Mouse (Mus musculus): ENCODE measurements at regions not wholly inside any gene's neighbourhood (a gene's known extent, or its start where the extent isn't known, plus 50 kb on each side); places are given as distances from the start of the nearest gene placed in this dataset.

- Histone ChIP-seq H3K36me3 (no peaks in the 10 kb centered on the region), H3K9me3 (no peaks in the 10 kb centered on the region), H3K4me3 (no peak overlapping the region), H3K4me2 (replicated peaks) (no peak overlapping the region), H3K27me3 (no peaks in the 10 kb centered on the region), H3K27ac (no peak overlapping the region), H3K4me1 (peaks cover 9% of the 10 kb centered on the region), H3K9ac (no peak overlapping the region)
- WGBS = 96% methylated on average over 4 of the region's 4 CpGs
- ATAC-seq (ENCODE audit: insufficient number of reproducible peaks, insufficient read depth, low FRiP score, low TSS enrichment) = no peak
Measured at GRCm38 (mm10) chr13:45218251-45218650, 139.8 kb downstream of the Gm9817 start.

GRCm38 (mm10) chr13:45219671-45220070, 141.2 kb downstream of the Gm9817 start:
- no peaks in the 10 kb centered on the region for H3K9me3 ChIP-seq
- no peaks in the 10 kb centered on the region for H3K27me3 ChIP-seq
- H3K27ac ChIP-seq = no peak overlapping the region
- no peaks in the 10 kb centered on the region for H3K36me3 ChIP-seq
- H3K4me3 ChIP-seq = no peak overlapping the region
- H3K4me1 ChIP-seq = no peaks in the 10 kb centered on the region
- WGBS = 68% methylated on average over 3 of the region's 3 CpGs
- ATAC-seq (ENCODE audit: insufficient number of reproducible peaks, insufficient read depth, low FRiP score, low TSS enrichment) = no peak
- no peak overlapping the region for H3K4me2 ChIP-seq (replicated peaks)
- H3K9ac ChIP-seq = no peak overlapping the region

- no peak overlapping the region for H3K27ac ChIP-seq
- WGBS = 59% methylated on average over 2 of the region's 2 CpGs
- no peaks in the 10 kb centered on the region for H3K27me3 ChIP-seq
- H3K4me2 ChIP-seq (replicated peaks) = no peak overlapping the region
- H3K4me3 ChIP-seq = no peak overlapping the region
- H3K4me1 ChIP-seq = 0 out of 2 replicates have a peak, but pooled peaks cover 3% of the 10 kb centered on the region
- no peaks in the 10 kb centered on the region for H3K9me3 ChIP-seq
- no peak for ATAC-seq (ENCODE audit: insufficient number of reproducible peaks, insufficient read depth, low FRiP score, low TSS enrichment)
- no peak overlapping the region for H3K9ac ChIP-seq
- no peaks in the 10 kb centered on the region for H3K36me3 ChIP-seq
Measured at GRCm38 (mm10) chr13:45230804-45231203, 152.3 kb downstream of the Gm9817 start.

GRCm38 (mm10) chr13:45235236-45235635, 154.3 kb upstream of the Mylip start:
- H3K9me3 ChIP-seq = no peaks in the 10 kb centered on the region
- H3K27me3 ChIP-seq = no peaks in the 10 kb centered on the region
- H3K36me3 ChIP-seq = no peaks in the 10 kb centered on the region
- no peak overlapping the region for H3K4me3 ChIP-seq
- H3K27ac ChIP-seq = no peak overlapping the region
- 0 out of 2 replicates have a peak, but pooled peaks cover 3% of the 10 kb centered on the region for H3K4me1 ChIP-seq
- no peak overlapping the region for H3K9ac ChIP-seq
- no peak for ATAC-seq (ENCODE audit: insufficient number of reproducible peaks, insufficient read depth, low FRiP score, low TSS enrichment)
- no peak overlapping the region for H3K4me2 ChIP-seq (replicated peaks)
- WGBS = 63% methylated on average over 5 of the region's 5 CpGs

GRCm38 (mm10) chr13:45238258-45238657, 151.3 kb upstream of the Mylip start:
- peaks cover 7% of the 10 kb centered on the region; the same call in 1 of the 2 replicates for H3K4me1 ChIP-seq
- no peak overlapping the region for H3K4me2 ChIP-seq (replicated peaks)
- ATAC-seq (ENCODE audit: insufficient number of reproducible peaks, insufficient read depth, low FRiP score, low TSS enrichment) = no peak
- no peak overlapping the region for H3K4me3 ChIP-seq
- H3K9ac ChIP-seq = no peak overlapping the region
- H3K36me3 ChIP-seq = no peaks in the 10 kb centered on the region
- no peaks in the 10 kb centered on the region for H3K27me3 ChIP-seq
- H3K9me3 ChIP-seq = no peaks in the 10 kb centered on the region
- H3K27ac ChIP-seq = no peak overlapping the region
- 82% methylated on average over 7 of the region's 7 CpGs for WGBS

GRCm38 (mm10) chr13:45239153-45239552, 150.4 kb upstream of the Mylip start:
- no peaks in the 10 kb centered on the region for H3K9me3 ChIP-seq
- H3K4me1 ChIP-seq = peaks cover 7% of the 10 kb centered on the region; the same call in 1 of the 2 replicates
- H3K27me3 ChIP-seq = no peaks in the 10 kb centered on the region
- no peak overlapping the region for H3K4me3 ChIP-seq
- no peaks in the 10 kb centered on the region for H3K36me3 ChIP-seq
- no peak overlapping the region for H3K9ac ChIP-seq
- H3K4me2 ChIP-seq (replicated peaks) = no peak overlapping the region
- ATAC-seq (ENCODE audit: insufficient number of reproducible peaks, insufficient read depth, low FRiP score, low TSS enrichment) = no peak
- WGBS = 68% methylated on average over 9 of the region's 9 CpGs
- H3K27ac ChIP-seq = no peak overlapping the region

GRCm38 (mm10) chr13:45240009-45240653, 149.4 kb upstream of the Mylip start:
- WGBS = 81% methylated on average over 13 of the region's 13 CpGs
- Histone ChIP-seq H3K4me1 (peaks cover 10% of the 10 kb centered on the region; the same call in 1 of the 2 replicates), H3K9me3 (no peaks in the 10 kb centered on the region), H3K4me2 (replicated peaks) (no peak overlapping the region), H3K27me3 (no peaks in the 10 kb centered on the region), H3K27ac (no peak overlapping the region), H3K36me3 (no peaks in the 10 kb centered on the region), H3K9ac (no peak overlapping the region), H3K4me3 (no peak overlapping the region)
- ATAC-seq (ENCODE audit: insufficient number of reproducible peaks, insufficient read depth, low FRiP score, low TSS enrichment) = no peak

- Histone ChIP-seq H3K4me2 (replicated peaks) (no peak overlapping the region), H3K27ac (no peak overlapping the region), H3K36me3 (no peaks in the 10 kb centered on the region), H3K9ac (no peak overlapping the region), H3K4me3 (no peak overlapping the region), H3K9me3 (no peaks in the 10 kb centered on the region), H3K27me3 (no peaks in the 10 kb centered on the region), H3K4me1 (peaks cover 16% of the 10 kb centered on the region; the same call in 1 of the 2 replicates)
- ATAC-seq (ENCODE audit: insufficient number of reproducible peaks, insufficient read depth, low FRiP score, low TSS enrichment) = no peak
- 44% methylated on average over 3 of the region's 3 CpGs for WGBS
Measured at GRCm38 (mm10) chr13:45242261-45242660, 147.3 kb upstream of the Mylip start.

GRCm38 (mm10) chr13:45242750-45243149, 146.8 kb upstream of the Mylip start:
- ATAC-seq (ENCODE audit: insufficient number of reproducible peaks, insufficient read depth, low FRiP score, low TSS enrichment) = no peak
- no peaks in the 10 kb centered on the region for H3K27me3 ChIP-seq
- H3K9ac ChIP-seq = no peak overlapping the region
- H3K27ac ChIP-seq = no peak overlapping the region
- H3K4me2 ChIP-seq (replicated peaks) = no peak overlapping the region
- peaks cover 16% of the 10 kb centered on the region; the same call in 1 of the 2 replicates for H3K4me1 ChIP-seq
- no peaks in the 10 kb centered on the region for H3K36me3 ChIP-seq
- no peak overlapping the region for H3K4me3 ChIP-seq
- WGBS = 59% methylated on average over 12 of the region's 12 CpGs
- H3K9me3 ChIP-seq = no peaks in the 10 kb centered on the region

GRCm38 (mm10) chr13:45245651-45246050, 143.9 kb upstream of the Mylip start:
- no peak for ATAC-seq (ENCODE audit: insufficient number of reproducible peaks, insufficient read depth, low FRiP score, low TSS enrichment)
- Histone ChIP-seq H3K4me3 (no peak overlapping the region), H3K27me3 (no peaks in the 10 kb centered on the region), H3K9ac (no peak overlapping the region), H3K27ac (no peak overlapping the region), H3K4me1 (peaks cover 16% of the 10 kb centered on the region; the same call in 1 of the 2 replicates), H3K4me2 (replicated peaks) (no peak overlapping the region), H3K36me3 (no peaks in the 10 kb centered on the region), H3K9me3 (no peaks in the 10 kb centered on the region)
- 39% methylated on average over 5 of the region's 5 CpGs for WGBS

GRCm38 (mm10) chr13:45246341-45246740, 143.2 kb upstream of the Mylip start:
- H3K27me3 ChIP-seq = no peaks in the 10 kb centered on the region
- H3K27ac ChIP-seq = no peak overlapping the region
- no peak for ATAC-seq (ENCODE audit: insufficient number of reproducible peaks, insufficient read depth, low FRiP score, low TSS enrichment)
- no peak overlapping the region for H3K4me2 ChIP-seq (replicated peaks)
- no peak overlapping the region for H3K4me3 ChIP-seq
- H3K4me1 ChIP-seq = peaks cover 16% of the 10 kb centered on the region; the same call in 1 of the 2 replicates
- H3K9ac ChIP-seq = no peak overlapping the region
- H3K36me3 ChIP-seq = no peaks in the 10 kb centered on the region
- H3K9me3 ChIP-seq = no peaks in the 10 kb centered on the region
- 50% methylated on average over 2 of the region's 2 CpGs for WGBS

GRCm38 (mm10) chr13:45250028-45250427, 139.5 kb upstream of the Mylip start:
- H3K4me3 ChIP-seq = no peak overlapping the region
- peaks cover 6% of the 10 kb centered on the region; the same call in 1 of the 2 replicates for H3K4me1 ChIP-seq
- WGBS = 50% methylated on average over 1 of the region's 1 CpGs
- no peaks in the 10 kb centered on the region for H3K36me3 ChIP-seq
- H3K4me2 ChIP-seq (replicated peaks) = no peak overlapping the region
- H3K27ac ChIP-seq = no peak overlapping the region
- no peak overlapping the region for H3K9ac ChIP-seq
- ATAC-seq (ENCODE audit: insufficient number of reproducible peaks, insufficient read depth, low FRiP score, low TSS enrichment) = no peak
- no peaks in the 10 kb centered on the region for H3K9me3 ChIP-seq
- no peaks in the 10 kb centered on the region for H3K27me3 ChIP-seq

All from embryonic facial prominence, embryonic 12.5 days (tissue).